Mouse (Mus musculus) embryonic fibroblast, embryonic 13.5 days (primary cell): ENCODE results near the gene Tbc1d1. TPM values are rescaled to one million over a fixed set of nuclear protein-coding genes. Genes with fewer than 3 reads are reported as not detected.

ENCODE experiments used
- H3K27ac ChIP-seq: 2 replicates; pipeline ENCODE4 v1.5.1; 2012; ENCODE audit warnings: low read length, control low read depth, inconsistent platforms; ENCODE audit not compliant: insufficient read depth
- H3K4me1 ChIP-seq: 2 replicates; pipeline ENCODE4 v1.6.1; 2011; ENCODE audit warnings: low read length; ENCODE audit not compliant: control insufficient read depth, insufficient read depth
- H3K4me3 ChIP-seq: 2 replicates; pipeline ENCODE4 v1.5.1; 2011; ENCODE audit warnings: mild to moderate bottlenecking, control low read depth, low read length; ENCODE audit not compliant: insufficient read depth
- CTCF ChIP-seq: IDR thresholded peaks from 2 replicates; pipeline ENCODE4 v1.5.1; 2011; ENCODE audit warnings: mild to moderate bottlenecking, control low read depth, low read length, moderate library complexity, borderline replicate concordance; ENCODE audit not compliant: insufficient read depth
- POLR2A ChIP-seq: IDR thresholded peaks from 2 replicates; pipeline ENCODE4 v1.6.1; 2011; ENCODE audit warnings: low read depth, mild to moderate bottlenecking, control low read depth, low read length, moderate library complexity
- polyA plus RNA-seq: library from polyadenylated mRNA; stranded (reverse); fragments of >200 nt; gene quantifications from 2 replicates; pipeline ENCODE4 v1.2.4, GENCODE M21; 2011; ENCODE audit warnings: low read depth; ENCODE audit not compliant: missing spikeins, insufficient read length

Gene Tbc1d1
- polyA plus RNA-seq, 1 experiment = 37.9 TPM

DNA sequence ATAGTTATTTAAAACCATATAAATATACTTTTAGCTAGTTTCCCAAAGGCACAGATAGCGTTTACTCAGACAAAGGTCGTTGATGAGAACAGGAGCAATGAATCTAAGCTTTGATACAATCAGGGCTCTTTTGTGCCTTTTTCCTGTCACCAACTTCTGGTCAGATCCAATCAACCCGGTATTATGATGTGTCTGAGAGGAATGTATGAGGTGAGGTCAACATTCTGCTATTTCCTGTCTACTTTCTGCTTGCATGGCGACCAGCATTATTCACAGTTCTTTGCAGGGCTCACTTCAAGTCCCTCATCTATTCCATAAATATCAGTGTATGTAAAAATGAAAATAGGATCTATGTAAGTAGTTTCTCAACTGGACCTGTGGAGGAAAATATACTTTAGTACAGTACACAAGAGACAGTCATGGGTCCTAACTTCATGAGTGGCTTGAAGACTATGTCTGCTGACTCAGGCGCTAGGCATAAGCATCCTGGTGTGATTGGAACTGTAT lies 18.4 kb downstream of the Tbc1d1 start:
- H3K27ac ChIP-seq = peak overlapping the region; percentile 96
- TF ChIP-seq POLR2A (no peak), CTCF (no peak)
- no peak overlapping the region for H3K4me3 ChIP-seq
- peaks cover 16% of the 10 kb centered on the region for H3K4me1 ChIP-seq

DNA sequence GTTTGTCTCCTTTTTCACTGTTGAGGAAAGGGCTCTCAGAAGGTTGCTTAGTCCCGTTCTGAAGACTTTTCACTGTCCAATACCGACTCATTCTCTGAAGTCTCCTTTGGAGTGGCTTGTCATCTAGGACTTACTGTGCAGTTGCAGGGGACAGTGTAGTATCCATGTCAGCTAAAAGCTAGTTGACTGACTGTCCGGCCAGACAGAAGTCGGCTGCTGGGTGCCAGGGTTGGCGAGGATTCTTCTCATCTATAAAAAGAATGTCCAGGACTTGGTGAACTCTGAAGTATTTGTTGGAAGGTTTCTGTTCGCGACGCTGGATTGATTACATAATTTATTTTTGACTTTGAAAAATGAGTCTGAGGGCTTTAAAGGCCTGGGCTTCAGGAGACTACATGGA lies 24.4 kb downstream of the Tbc1d1 start:
- Histone ChIP-seq H3K27ac (no peak overlapping the region), H3K4me1 (peaks cover 2% of the 10 kb centered on the region; the same call in 1 of the 2 replicates), H3K4me3 (no peak overlapping the region)
- TF ChIP-seq CTCF (no peak), POLR2A (no peak)

GRCm38 (mm10) chr5:64183712-64184111 lies 27.6 kb downstream of the Tbc1d1 start:
- Histone ChIP-seq H3K27ac (no peak overlapping the region), H3K4me1 (no peaks in the 10 kb centered on the region), H3K4me3 (no peak overlapping the region)
- TF ChIP-seq CTCF (no peak), POLR2A (no peak)

GRCm38 (mm10) chr5:64185257-64185656 lies 29.2 kb downstream of the Tbc1d1 start:
- Histone ChIP-seq H3K4me1 (no peaks in the 10 kb centered on the region), H3K27ac (no peak overlapping the region), H3K4me3 (no peak overlapping the region)
- TF ChIP-seq CTCF (no peak), POLR2A (no peak)

GRCm38 (mm10) chr5:64186566-64186965 lies 30.5 kb downstream of the Tbc1d1 start:
- Histone ChIP-seq H3K4me1 (no peaks in the 10 kb centered on the region), H3K4me3 (no peak overlapping the region), H3K27ac (no peak overlapping the region)
- TF ChIP-seq POLR2A (no peak), CTCF (no peak)

DNA sequence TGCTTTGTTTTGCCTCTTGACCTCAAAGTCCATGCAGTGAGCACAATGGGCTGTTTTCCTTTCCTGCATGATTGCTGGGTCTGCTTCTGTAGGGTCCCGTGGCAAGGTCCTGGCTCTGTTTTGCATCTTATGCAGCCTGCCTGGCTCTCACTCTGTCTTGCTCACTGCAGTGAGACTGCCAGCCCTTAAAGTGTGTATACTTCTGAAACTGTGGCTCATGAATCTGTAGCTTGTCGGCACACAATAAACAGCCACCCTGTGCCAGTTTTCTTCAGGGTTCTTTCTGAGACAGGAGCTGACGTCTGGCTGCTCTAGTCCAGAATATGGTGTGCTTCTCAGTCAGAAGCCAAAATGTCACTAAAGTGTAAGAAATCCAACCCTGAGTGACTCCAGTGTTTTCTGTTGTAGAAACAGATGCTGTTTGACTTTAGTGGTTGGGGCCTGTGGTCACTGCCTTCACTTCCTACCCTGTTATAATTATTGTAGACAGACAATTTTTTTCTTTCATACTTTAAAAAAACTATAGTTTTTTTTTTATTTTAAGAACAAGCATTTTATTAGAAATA lies 32.1 kb downstream of the Tbc1d1 start:
- Histone ChIP-seq H3K27ac (no peak overlapping the region), H3K4me3 (no peak overlapping the region), H3K4me1 (no peaks in the 10 kb centered on the region)
- TF ChIP-seq POLR2A (no peak), CTCF (no peak)

DNA sequence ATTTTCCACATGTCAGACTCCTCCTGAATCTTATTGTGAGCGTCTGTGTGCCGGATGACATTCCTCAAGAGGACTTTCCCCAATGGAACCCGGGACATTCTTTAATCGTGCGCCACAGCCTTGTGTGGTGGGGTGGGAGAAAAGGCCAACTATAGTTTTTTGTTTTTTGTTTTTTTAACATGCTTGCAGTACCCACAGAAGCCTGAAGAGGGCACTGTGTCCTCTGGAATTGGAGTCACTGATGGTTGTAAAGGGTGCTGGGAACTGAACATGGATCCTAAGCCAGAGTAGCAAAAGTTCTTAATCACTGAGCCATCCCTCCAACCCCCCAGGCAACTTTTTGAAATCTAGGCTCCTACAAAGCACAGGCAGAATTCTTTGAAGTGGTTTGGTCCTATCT lies 34.8 kb downstream of the Tbc1d1 start:
- H3K27ac ChIP-seq = no peak overlapping the region
- H3K4me3 ChIP-seq = no peak overlapping the region
- peaks cover 3% of the 10 kb centered on the region; the same call in 1 of the 2 replicates for H3K4me1 ChIP-seq
- no peak for TF ChIP-seq POLR2A
- TF ChIP-seq CTCF = no peak

GRCm38 (mm10) chr5:64193353-64193752 lies 37.2 kb downstream of the Tbc1d1 start:
- Histone ChIP-seq H3K4me1 (peaks cover 11% of the 10 kb centered on the region), H3K4me3 (no peak overlapping the region), H3K27ac (peak overlapping the region; percentile 47; the same call in 1 of the 2 replicates)
- no peak for TF ChIP-seq CTCF
- no peak for TF ChIP-seq POLR2A

DNA sequence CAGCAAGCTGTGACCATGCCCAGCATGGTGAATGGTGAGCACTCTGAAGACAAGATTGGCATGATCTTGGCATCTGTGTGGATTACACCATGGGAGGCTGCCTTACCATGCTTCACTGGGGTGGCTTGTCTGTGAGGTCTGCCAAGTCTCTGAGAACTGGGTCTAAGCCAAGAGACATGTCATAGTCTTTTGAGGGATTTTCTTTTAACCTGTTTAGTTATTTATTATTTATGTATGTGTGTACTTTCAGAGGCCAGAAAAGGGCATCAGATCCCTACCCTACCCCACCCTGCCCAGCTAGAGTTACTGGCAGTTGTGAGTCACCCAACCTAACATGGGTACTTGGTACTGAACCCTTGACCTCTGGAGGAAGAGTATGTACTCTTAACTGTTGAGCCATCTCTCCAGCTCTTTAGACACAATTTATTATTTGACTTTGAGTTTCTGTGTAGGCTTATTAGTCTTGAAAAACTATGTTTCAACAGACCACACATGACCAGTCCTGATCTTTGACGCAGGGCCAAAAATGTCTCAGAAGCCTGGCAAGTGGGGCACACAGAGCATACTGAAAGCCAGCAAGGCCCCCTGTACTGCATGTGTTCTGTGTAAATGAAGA lies 40.3 kb downstream of the Tbc1d1 start:
- Histone ChIP-seq H3K4me3 (no peak overlapping the region), H3K4me1 (peaks cover 14% of the 10 kb centered on the region), H3K27ac (peak overlapping the region; percentile 35; the same call in 1 of the 2 replicates)
- TF ChIP-seq CTCF = no peak
- TF ChIP-seq POLR2A = no peak

DNA sequence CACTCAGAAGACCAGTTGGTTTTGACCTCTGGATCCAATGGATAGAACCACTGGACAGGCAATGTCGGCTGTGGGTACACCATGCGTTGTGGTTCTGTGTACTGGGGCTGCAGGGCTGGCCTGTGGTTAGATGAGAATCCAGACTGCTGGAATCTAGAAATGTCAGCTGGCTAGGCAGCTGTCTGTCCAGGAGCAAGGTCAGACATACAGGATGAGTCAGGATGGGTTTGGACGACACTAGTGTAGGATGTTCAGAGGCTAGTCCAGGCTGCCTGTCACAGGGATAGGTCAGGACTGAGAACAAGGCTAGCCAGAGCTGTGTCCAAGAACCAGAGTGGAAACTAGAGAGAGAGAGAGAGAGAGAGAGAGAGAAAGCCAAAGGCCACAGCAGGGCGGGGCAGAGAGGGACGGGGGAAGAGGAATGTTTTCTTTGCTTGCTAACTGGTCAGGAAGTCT lies 40.8 kb downstream of the Tbc1d1 start:
- TF ChIP-seq POLR2A (no peak), CTCF (no peak)
- Histone ChIP-seq H3K4me3 (no peak overlapping the region), H3K4me1 (peaks cover 14% of the 10 kb centered on the region), H3K27ac (peak overlapping the region; percentile 23; the same call in 1 of the 2 replicates)
